Mouse (Mus musculus) kidney, adult 11 months (tissue): ENCODE measurements around the gene Slc25a12.
A peak's percentile ranks its signal among the peaks of the same experiment; 100 is the strongest.
"Not testable (repeated sequence)": the region's sequence is repeated elsewhere in the genome, so short reads cannot be mapped to it uniquely, and the experiment has no call there.

ENCODE experiments used
- DNase-seq: peaks from one replicate; pipeline ENCODE4 v3.0.0; 2022

The Slc25a12 gene

GRCm38 (mm10) chr2:71367125-71367880, at the start of gene Slc25a12:
TSS of gene Slc25a12 (minus strand) at chr2:71367749.
- DNase-seq, result peak; percentile 84

GRCm38 (mm10) chr2:71405613-71406012, 38.1 kb upstream of the Slc25a12 start:
- DNase-seq, result no peak

- no peak for DNase-seq
These were observed 22.3 kb upstream of the Slc25a12 start for GRCm38 (mm10) chr2:71389864-71390263.

GRCm38 (mm10) chr2:71388951-71389763, 21.6 kb upstream of the Slc25a12 start, which contains the start of gene Hat1:
TSS of gene Hat1 (plus strand) at chr2:71388958.
- DNase-seq, result peak; percentile 95

- no peak for DNase-seq
These were observed 20.2 kb upstream of the Slc25a12 start for GRCm38 (mm10) chr2:71387766-71388165.

- no peak for DNase-seq
These were observed 16.3 kb upstream of the Slc25a12 start for GRCm38 (mm10) chr2:71383890-71384289.

GRCm38 (mm10) chr2:71381962-71382361, 14.4 kb upstream of the Slc25a12 start:
- DNase-seq, result no peak

GRCm38 (mm10) chr2:71377426-71377825, 9.9 kb upstream of the Slc25a12 start:
- no peak for DNase-seq

GRCm38 (mm10) chr2:71376433-71376906, 8.9 kb upstream of the Slc25a12 start:
- no peak for DNase-seq

- no peak for DNase-seq
These were observed 7.0 kb upstream of the Slc25a12 start for GRCm38 (mm10) chr2:71374275-71375155.

GRCm38 (mm10) chr2:71372261-71372660, 4.7 kb upstream of the Slc25a12 start:
- not testable (repeated sequence) for DNase-seq

- no peak for DNase-seq
These were observed 4.2 kb upstream of the Slc25a12 start for GRCm38 (mm10) chr2:71371790-71372189.

- DNase-seq, result no peak
These were observed 537 bp upstream of the Slc25a12 start for GRCm38 (mm10) chr2:71368086-71368485.

GRCm38 (mm10) chr2:71366618-71367124, 878 bp downstream of the Slc25a12 start:
- peak; percentile 27 for DNase-seq

- DNase-seq, result no peak
These were observed 7.4 kb downstream of the Slc25a12 start for GRCm38 (mm10) chr2:71360192-71360591.

- DNase-seq, result no peak
These were observed 9.2 kb downstream of the Slc25a12 start for GRCm38 (mm10) chr2:71358347-71358746.

- no peak for DNase-seq
These were observed 13.5 kb downstream of the Slc25a12 start for GRCm38 (mm10) chr2:71354055-71354425.

- peak; percentile 48 for DNase-seq
These were observed 14.1 kb downstream of the Slc25a12 start for GRCm38 (mm10) chr2:71353306-71354054.

- DNase-seq, result no peak
These were observed 15.9 kb downstream of the Slc25a12 start for GRCm38 (mm10) chr2:71351727-71351987.

GRCm38 (mm10) chr2:71350904-71351726, 16.4 kb downstream of the Slc25a12 start:
- DNase-seq, result no peak

GRCm38 (mm10) chr2:71350181-71350580, 17.4 kb downstream of the Slc25a12 start:
- DNase-seq, result no peak
